Mouse (Mus musculus): ENCODE results near the gene Tnrc18. TPM values are rescaled to one million over a fixed set of nuclear protein-coding genes. Genes with fewer than 3 reads are reported as not detected.
A peak's percentile ranks its signal among the peaks of the same experiment; 100 is the strongest.

Tnrc18 gene
- total and polyA plus RNA-seq, 3 experiments, result 58.6 to 91.5 (median 72.1) TPM

- no peak for DNase-seq
These were observed 6.5 kb downstream of the Tnrc18 start for GRCm38 (mm10) chr5:142810710-142811599.

- DNase-seq, result no peak
These were observed 9.8 kb downstream of the Tnrc18 start for GRCm38 (mm10) chr5:142807661-142808060.

DNA sequence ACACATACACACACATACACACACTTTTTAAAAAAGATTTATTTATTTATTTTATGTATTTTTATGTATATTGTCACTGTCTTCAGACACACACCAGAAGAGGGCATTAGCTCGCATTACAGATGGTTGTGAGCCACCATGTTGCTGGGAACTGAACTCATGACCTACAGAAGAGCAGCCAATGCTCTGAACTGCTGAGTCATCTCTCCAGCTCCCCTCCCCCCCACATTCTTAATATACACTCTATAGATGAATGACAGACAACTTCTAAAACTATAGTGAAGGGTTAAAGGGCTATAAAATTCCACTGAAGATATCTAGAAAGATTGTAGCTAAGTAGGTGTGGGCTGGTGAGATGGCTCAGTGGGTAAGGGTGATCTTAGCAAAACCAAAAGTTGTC, 13.7 kb downstream of the Tnrc18 start:
- no peak for DNase-seq

GRCm38 (mm10) chr5:142802884-142803283, 14.6 kb downstream of the Tnrc18 start:
- DNase-seq, result no peak

GRCm38 (mm10) chr5:142801977-142802376, 15.5 kb downstream of the Tnrc18 start:
- no peak for DNase-seq

DNA sequence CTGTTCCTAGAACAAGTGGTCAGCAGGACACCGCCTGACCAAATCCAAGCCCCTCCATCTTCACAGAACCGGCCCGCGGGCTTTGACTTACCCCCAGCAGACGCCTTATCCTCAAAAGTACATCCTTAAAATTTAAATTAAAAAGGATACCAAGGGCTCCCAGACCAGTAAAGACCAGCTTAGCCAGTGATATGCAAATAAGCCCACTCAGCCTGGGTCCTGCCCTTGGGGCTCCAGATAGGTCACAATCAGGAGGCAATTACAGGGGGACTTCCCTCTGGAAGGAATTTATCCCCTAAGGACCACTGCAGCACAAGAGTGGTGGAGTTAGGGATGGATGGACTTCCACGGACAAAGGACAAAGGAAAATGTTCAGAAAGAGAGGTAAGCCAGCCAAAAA, 16.8 kb downstream of the Tnrc18 start:
- DNase-seq, result no peak

DNA sequence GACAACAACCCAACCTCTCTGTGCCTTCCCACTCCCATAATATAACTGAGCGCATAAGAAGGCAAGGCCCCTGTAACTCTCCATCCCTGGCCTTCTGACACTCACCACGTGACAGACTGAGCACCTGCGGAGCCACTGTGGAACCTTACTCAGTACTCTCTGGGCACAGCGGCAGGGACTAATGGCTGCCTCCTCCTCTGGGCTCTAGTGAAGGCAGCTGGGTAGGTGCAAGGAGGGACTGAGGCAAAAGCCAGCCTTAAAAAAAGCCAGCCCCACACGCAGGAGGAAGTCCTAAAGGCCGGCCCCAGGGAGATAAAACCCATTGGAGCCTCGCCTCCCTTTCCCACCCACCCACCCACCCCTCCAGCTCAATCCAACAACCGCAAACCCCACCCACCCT, 17.3 kb downstream of the Tnrc18 start:
- DNase-seq, result no peak

DNA sequence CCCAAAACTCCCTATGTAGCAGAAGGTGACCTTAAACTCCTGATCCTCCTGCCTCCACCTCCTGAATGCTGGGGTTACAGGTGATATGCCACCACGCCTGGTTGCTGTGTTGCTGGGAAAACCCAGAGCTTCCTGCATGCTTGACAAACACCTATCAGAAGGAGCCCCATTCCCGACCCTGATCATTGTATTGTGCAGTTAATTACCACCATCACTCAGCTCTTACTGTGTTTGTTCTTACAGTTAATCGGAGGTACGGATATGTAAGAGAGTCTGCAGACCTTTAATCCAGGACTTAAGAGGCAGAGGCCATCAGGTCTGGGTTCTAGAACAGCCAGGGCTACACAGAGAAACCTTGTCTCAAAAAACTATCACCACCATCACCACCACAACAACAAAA, 18.2 kb downstream of the Tnrc18 start:
- no peak for DNase-seq

GRCm38 (mm10) chr5:142798190-142798589, 19.3 kb downstream of the Tnrc18 start:
- DNase-seq, result no peak

DNA sequence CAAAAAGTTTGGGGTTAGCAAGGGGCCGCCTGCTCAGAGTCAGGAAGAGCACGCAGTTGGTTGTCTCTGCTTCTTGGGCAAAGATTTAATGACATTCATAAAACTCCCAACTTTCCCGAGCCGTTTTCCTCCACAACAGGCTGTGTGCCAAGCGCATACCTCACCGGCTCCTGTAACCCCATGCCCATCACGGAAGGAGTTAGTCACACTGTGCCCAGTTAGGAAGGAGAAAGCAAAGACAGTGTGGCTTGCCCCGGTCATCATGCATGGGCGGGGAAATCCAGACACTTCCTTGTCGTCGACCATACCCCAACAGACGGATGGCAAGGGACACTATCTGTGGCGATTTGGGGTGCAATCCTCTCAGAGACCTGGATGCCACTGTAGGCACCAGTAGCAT, 19.8 kb downstream of the Tnrc18 start:
- DNase-seq, result peak; percentile 87

DNA sequence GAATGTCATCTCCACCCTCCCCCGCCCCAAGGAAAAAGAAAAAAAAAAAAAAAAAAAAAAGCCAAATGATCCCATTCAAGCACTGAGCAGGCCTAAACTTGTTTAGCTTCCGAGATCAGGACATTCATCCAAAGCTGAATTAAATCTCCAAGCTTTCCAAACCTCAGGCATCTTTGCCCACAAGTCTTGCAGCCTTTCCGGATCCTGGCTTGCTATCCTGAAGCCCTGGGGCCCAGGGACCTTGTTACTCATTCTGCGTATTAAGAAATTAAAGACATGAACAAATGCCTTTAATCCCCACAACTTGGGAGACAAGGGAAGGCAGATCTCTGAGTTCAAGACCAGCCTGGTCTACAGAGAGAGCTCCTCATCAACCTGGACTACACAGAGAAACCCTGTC, 20.5 kb downstream of the Tnrc18 start:
- no peak for DNase-seq

DNA sequence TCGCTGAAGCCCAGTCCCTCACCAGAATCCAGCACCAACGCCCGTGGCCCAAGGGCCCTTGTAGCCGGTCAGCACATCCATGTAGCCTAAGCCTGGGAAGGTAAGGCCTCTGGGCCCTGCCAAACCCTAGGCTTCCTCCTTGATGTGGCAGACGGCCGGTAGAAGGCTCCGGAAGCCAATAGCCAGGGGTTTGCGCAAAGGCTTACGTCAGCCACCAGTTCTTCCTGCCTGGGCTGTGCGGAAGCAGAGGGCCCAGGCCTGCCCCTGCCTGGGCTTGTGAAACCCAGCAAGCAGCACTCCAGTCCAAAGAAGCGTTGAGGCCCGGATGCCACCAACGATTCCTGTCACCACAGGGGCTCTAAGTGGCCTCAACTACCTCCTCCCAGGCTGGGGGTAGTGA, 22.9 kb downstream of the Tnrc18 start:
- DNase-seq, result peak; percentile 52

GRCm38 (mm10) chr5:142794161-142794560, 23.3 kb downstream of the Tnrc18 start:
- DNase-seq, result no peak

DNA sequence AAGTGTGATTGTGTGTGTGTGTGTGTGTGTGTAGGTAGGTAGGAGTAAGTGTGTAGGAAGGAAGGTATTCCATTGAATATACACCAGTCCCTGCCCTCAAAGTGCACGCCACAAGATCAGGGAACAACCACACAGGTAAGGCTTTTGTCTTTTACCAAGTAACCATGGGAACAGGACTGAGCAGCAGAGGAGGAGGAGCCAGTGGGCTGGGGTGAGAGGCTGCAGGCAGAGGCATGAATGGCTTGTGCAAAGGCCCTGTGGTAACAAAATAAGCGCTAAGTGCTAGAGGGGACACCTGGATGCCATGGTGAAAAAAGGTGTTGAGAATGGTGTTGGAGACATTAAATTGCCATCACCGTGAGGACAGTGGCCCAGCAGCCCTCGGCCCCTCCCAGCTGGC, 24.9 kb downstream of the Tnrc18 start:
- DNase-seq, result no peak

DNA sequence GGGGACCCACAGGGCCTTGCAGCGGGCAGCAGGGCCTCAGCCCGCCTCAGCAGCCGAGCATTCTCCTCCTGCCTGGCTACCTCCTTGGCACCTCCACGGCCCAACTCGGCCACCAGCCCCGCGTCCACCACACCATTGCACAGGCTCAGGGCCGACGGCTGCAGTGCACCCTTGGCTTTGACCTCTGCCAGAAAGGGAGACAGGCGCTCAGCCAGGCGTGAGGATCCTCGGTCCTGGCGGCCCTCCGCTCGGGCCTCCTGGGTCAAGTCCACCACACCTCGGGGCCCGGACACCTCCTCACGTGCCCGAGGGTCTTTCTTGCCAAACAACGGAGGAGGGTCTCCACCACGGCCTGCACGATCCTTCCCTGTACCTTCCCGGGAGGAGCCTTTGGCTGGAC, 29.2 kb downstream of the Tnrc18 start:
- no peak for DNase-seq

GRCm38 (mm10) chr5:142787304-142787905, 30.1 kb downstream of the Tnrc18 start:
- no peak for DNase-seq

DNA sequence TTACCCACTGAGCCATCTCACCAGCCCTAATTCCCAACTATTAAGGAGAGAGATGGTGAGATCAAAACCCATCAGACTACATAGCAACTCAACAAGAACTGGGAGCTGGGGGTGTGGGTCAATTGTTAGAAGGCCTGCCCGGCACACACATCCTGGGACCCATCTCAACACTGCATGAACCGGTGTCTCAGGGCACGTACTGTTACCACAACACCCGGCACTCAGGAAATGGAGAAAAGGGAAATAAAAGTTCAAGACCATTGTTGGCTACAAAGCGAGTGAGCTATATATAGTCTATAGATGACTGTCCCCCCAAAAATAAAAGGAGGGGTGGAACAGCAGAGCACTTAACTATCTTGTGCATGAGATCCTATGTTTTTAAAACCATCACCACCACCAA, 30.8 kb downstream of the Tnrc18 start:
- no peak for DNase-seq

- DNase-seq, result no peak
These were observed 31.2 kb downstream of the Tnrc18 start for GRCm38 (mm10) chr5:142786215-142786614.

DNA sequence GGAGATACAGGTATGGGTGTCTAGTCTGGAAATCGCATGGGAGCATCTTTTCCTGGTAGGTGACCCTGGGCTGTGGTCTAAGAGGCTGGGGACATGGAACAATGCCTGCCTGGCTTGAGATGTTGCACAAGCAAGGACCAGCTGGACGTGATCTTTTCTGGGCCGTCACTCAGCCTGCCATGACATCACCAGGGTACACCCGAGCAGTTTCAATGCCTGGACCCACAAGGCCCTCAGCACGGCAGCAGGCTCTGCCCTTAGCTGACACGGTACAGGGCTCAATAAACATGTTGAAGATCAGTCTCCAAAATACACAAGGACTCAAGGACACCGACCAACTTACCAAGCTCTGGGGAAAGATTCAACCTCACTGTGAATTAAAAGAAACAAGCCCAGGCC, 34.3 kb downstream of the Tnrc18 start:
- peak; percentile 76 for DNase-seq

GRCm38 (mm10) chr5:142782459-142783141, 34.9 kb downstream of the Tnrc18 start:
- no peak for DNase-seq

- DNase-seq, result no peak
These were observed 36.9 kb downstream of the Tnrc18 start for GRCm38 (mm10) chr5:142780579-142780978.

GRCm38 (mm10) chr5:142778871-142779270, 38.6 kb downstream of the Tnrc18 start:
- no peak for DNase-seq

GRCm38 (mm10) chr5:142778135-142778534, 39.3 kb downstream of the Tnrc18 start:
- no peak for DNase-seq
